Mouse (Mus musculus) heart, embryonic 11.5 days (tissue): Measurements from ENCODE around the gene Cntrob. TPM values are rescaled to one million over a fixed set of nuclear protein-coding genes. Genes with fewer than 3 reads are reported as not detected.
"Not testable (repeated sequence)": the region's sequence is repeated elsewhere in the genome, so short reads cannot be mapped to it uniquely, and the experiment has no call there.

Experiments
- ATAC-seq: fragments of 200-750 bp; cut with Nextera tagmentation; replicated peaks from 2 replicates; pipeline ENCODE4 v1.8.0; 2017; ENCODE audit warnings: moderate library complexity; ENCODE audit not compliant: insufficient number of reproducible peaks, low FRiP score, low TSS enrichment
- H3K27ac ChIP-seq: fragments of 300-500 bp; sonication (generic); 2 replicates; pipeline ENCODE4 v1.5.1; 2014; ENCODE audit warnings: mild to moderate bottlenecking, low read depth, low read length
- H3K27me3 ChIP-seq: fragments of 300-500 bp; sonication (generic); 2 replicates; pipeline ENCODE4 v1.6.1; 2014; ENCODE audit warnings: mild to moderate bottlenecking, low read length, mixed read lengths; ENCODE audit not compliant: control insufficient read depth, insufficient read depth
- H3K36me3 ChIP-seq: fragments of 300-500 bp; sonication (generic); 2 replicates; pipeline ENCODE4 v1.6.1; 2014; ENCODE audit warnings: mild to moderate bottlenecking, low read length, moderate library complexity, mixed read lengths; ENCODE audit not compliant: control insufficient read depth, insufficient read depth
- H3K4me1 ChIP-seq: fragments of 300-500 bp; sonication (generic); 2 replicates; pipeline ENCODE4 v1.6.1; 2014; ENCODE audit warnings: low read length; ENCODE audit not compliant: control insufficient read depth, insufficient read depth
- H3K4me2 ChIP-seq: fragments of 300-500 bp; sonication (generic); 2 replicates; pipeline ENCODE4 v1.6.1; 2014; ENCODE audit warnings: mild to moderate bottlenecking, moderate library complexity
- H3K4me3 ChIP-seq: fragments of 300-500 bp; sonication (generic); 2 replicates; pipeline ENCODE4 v1.5.1; 2014; ENCODE audit warnings: low read depth, low read length
- H3K9ac ChIP-seq: fragments of 300-500 bp; sonication (generic); 2 replicates; pipeline ENCODE4 v1.6.1; 2014; ENCODE audit warnings: mild to moderate bottlenecking, low read depth, low read length, moderate library complexity
- H3K9me3 ChIP-seq: fragments of 300-500 bp; sonication (generic); replicated peaks from 2 replicates; pipeline ENCODE4 v1.6.1; 2016; ENCODE audit warnings: low read length; ENCODE audit not compliant: control insufficient read depth
- WGBS: fragments of 180-500 bp; shearing (Covaris S2); extraction: QIAGEN DNeasy Blood & Tissue Kit; methylation state at CpG from one replicate; pipeline ENCODE4 v1.1.7; 2014; ENCODE audit not compliant: insufficient replicate concordance; 5-methylcytosine and 5-hydroxymethylcytosine counted together
- polyA plus RNA-seq: library from polyadenylated mRNA; unstranded; fragments of >200 nt; fragmentation: Nextera tagmentation; extraction: Ambion mirVana; gene quantifications from 2 replicates; pipeline ENCODE4 v1.2.1, GENCODE M21; 2014

Cntrob gene
- polyA plus RNA-seq, 1 experiment from 2014 or later = 10.1 TPM

DNA sequence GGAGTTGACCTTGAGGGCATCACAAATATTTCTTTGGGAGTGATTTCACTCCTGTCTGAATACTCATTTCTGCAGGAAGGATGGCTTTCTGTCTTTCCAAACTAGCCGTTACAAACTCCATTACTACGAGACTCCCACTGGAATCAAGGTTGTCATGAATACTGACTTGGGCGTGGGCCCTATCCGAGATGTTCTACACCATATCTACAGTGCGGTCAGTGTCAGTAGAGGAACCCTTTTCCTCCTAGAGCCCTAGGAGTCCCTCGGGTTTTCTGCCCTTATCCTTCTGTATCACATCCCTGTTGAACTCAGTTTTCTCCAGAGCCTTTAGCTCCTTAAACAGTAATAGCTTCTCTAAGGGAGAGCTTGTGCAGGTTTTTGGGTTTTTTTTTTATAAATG, 1.2 kb upstream of the Cntrob start:
- H3K9me3 ChIP-seq = no peaks in the 10 kb centered on the region
- WGBS = 78% methylated on average over 6 of the region's 6 CpGs
- H3K27me3 ChIP-seq = peaks cover 23% of the 10 kb centered on the region
- no peaks in the 10 kb centered on the region; the same call in 1 of the 2 replicates for H3K36me3 ChIP-seq
- peak overlapping the region; percentile 88 for H3K9ac ChIP-seq
- H3K4me1 ChIP-seq = peaks cover 34% of the 10 kb centered on the region
- peak overlapping the region; percentile 76 for H3K4me3 ChIP-seq
- ATAC-seq = no peak
- no peak overlapping the region for H3K27ac ChIP-seq
- H3K4me2 ChIP-seq = peak overlapping the region; percentile 97

DNA sequence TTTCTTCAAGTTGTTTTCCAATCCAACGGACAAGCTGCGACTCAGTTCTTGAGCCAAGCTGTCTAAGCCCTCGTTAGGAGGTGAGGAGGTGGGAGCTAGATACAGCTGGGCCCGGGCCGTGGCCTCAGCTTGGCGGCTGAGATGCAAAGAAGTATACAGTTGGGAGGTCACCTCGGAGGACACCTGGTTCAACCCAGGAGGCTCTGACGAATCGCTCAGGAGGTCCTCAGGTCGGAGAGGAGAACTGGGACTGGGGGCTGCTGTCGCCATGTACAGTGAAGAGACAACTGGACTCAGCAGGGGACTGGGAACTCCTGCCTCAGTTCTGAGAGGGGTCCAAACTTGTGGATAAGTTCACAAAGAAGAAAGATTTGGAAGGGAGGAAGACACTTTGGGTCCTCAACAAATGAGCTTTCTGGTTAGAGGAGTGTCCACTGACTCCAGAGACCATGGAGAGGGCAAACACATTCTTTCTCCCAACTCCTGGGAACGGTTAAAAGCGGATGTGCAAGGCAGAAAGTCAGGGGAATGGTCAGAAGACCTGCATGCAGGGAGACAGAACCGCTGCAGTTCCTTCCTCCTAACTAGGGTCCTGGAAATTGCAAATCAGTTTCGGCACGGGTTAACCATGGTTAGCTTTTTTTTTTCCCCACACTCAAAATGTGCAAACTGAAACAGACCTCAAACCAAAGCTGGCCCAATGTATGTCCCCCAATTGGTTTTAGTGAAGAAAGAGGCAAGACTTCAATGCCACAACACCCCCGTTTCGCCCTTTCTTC, 693 bp downstream of the Cntrob start:
- H3K4me3 ChIP-seq = peak overlapping the region; percentile 76
- H3K27ac ChIP-seq = peak overlapping the region; percentile 89
- ATAC-seq = no peak
- 26% methylated on average over 18 of the region's 18 CpGs for WGBS
- H3K4me2 ChIP-seq = peak overlapping the region; percentile 97
- H3K36me3 ChIP-seq = peaks cover 7% of the 10 kb centered on the region
- H3K4me1 ChIP-seq = peaks cover 34% of the 10 kb centered on the region
- peak overlapping the region; percentile 88 for H3K9ac ChIP-seq
- H3K9me3 ChIP-seq = no peaks in the 10 kb centered on the region
- H3K27me3 ChIP-seq = peaks cover 15% of the 10 kb centered on the region

DNA sequence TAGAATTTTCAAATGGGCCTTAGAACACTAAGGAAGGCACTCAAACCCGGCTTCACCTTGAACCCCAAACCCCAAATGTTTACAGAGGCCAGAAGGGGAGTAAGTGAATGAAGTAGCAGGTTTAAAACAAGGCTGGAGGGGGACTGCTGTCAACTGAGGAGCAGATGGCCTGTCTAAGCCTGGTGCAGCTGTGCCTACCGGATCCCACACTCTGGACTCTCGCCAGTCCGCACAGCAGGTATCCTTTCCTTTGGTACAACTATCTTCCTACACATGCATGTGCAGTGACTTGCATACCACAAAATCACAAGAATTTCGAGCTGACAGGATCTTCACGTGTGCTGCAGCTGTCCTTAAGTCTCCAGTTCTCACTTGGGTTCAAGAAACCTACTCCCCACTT, 1.6 kb downstream of the Cntrob start:
- Histone ChIP-seq H3K4me1 (peaks cover 31% of the 10 kb centered on the region), H3K27me3 (peaks cover 7% of the 10 kb centered on the region), H3K9me3 (no peaks in the 10 kb centered on the region), H3K36me3 (peaks cover 7% of the 10 kb centered on the region), H3K27ac (no peak overlapping the region), H3K4me3 (no peak overlapping the region), H3K9ac (peak overlapping the region; percentile 88; the same call in 1 of the 2 replicates), H3K4me2 (peak overlapping the region; percentile 97)
- 77% methylated on average over 6 of the region's 6 CpGs for WGBS
- ATAC-seq = no peak

DNA sequence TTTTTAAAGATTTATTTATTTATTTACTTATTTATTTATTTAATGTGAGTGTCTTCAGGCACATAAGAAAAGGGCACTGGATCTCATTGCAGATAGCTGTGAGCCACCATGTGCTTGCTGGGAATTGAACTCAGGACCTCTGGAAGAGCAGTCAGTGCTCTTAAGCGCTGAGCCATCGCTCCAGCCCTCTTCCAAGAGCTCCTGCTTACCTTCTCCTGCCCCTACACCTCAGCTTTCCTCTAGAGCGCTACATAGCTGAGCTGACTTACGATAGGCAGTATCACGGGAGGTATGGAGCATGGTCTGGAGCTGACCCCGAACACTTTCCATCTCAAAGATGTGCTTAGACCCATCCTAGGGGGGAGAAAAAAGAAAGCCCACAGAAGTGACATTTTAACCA, 2.0 kb downstream of the Cntrob start:
- Histone ChIP-seq H3K36me3 (peaks cover 7% of the 10 kb centered on the region), H3K4me3 (no peak overlapping the region), H3K9me3 (no peaks in the 10 kb centered on the region), H3K9ac (no peak overlapping the region), H3K27me3 (peaks cover 2% of the 10 kb centered on the region), H3K4me1 (peaks cover 27% of the 10 kb centered on the region), H3K4me2 (no peak overlapping the region; the same call in 1 of the 2 replicates), H3K27ac (no peak overlapping the region)
- 90% methylated on average over 6 of the region's 6 CpGs for WGBS
- no peak for ATAC-seq

DNA sequence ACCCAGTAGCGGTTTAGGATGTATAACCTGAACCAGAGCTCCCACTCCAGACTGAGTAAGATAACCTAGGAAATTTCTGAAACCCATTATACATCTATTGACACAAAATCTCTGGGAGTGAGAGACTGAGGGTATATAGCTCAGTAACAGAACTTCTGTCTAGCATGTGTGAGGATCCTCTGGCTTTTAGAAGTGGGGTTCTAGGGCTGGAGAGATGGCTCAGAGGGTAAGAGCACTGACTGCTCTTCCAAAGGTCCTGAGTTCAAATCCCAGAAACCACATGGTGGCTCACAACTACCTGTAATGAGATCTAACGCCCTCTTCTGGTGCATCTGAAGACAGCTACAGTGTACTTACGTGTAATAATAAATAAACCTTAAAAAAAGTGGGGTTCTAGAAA, 5.6 kb downstream of the Cntrob start:
- not testable (repeated sequence) for H3K36me3 ChIP-seq, H3K9ac ChIP-seq, H3K9me3 ChIP-seq, H3K4me2 ChIP-seq, H3K4me3 ChIP-seq, H3K27me3 ChIP-seq, H3K27ac ChIP-seq, ATAC-seq
- H3K4me1 ChIP-seq = peaks cover 14% of the 10 kb centered on the region; the same call in 1 of the 2 replicates
- WGBS = 81% methylated on average over 3 of the region's 3 CpGs

- H3K4me3 ChIP-seq = no peak overlapping the region
- no peaks in the 10 kb centered on the region for H3K4me1 ChIP-seq
- no peaks in the 10 kb centered on the region for H3K27me3 ChIP-seq
- no peak overlapping the region for H3K9ac ChIP-seq
- peaks cover 10% of the 10 kb centered on the region for H3K36me3 ChIP-seq
- no peak overlapping the region for H3K27ac ChIP-seq
- H3K9me3 ChIP-seq = no peaks in the 10 kb centered on the region
- no peak overlapping the region for H3K4me2 ChIP-seq
- no peak for ATAC-seq
- 96% methylated on average over 6 of the region's 6 CpGs for WGBS
Observed at GRCm38 (mm10) chr11:69316361-69316760, 7.2 kb downstream of the Cntrob start.

DNA sequence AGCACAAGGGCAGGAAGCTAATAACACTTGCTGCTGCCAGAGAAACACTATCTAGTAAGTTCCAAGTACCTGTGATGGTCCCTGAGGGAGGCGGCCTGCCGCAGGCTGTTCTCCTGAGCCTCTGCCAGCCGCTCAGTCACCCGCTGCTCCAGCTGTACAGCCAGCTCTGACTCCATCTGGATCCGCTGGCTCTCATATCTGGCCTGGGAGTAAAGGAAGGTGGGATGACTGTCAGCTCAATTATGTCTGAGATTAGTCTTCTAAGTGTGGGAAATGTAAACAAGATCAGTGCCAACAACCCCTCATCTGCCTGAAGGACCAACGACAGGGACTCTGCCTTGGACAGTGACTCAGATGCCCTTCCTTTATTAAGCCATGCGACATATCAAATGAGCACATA, 12.3 kb downstream of the Cntrob start:
- no peak overlapping the region for H3K27ac ChIP-seq
- no peak overlapping the region for H3K9ac ChIP-seq
- ATAC-seq = no peak
- no peak overlapping the region for H3K4me2 ChIP-seq
- H3K4me1 ChIP-seq = no peaks in the 10 kb centered on the region
- WGBS = 66% methylated on average over 7 of the region's 7 CpGs
- H3K9me3 ChIP-seq = no peaks in the 10 kb centered on the region
- H3K27me3 ChIP-seq = no peaks in the 10 kb centered on the region
- H3K4me3 ChIP-seq = no peak overlapping the region
- H3K36me3 ChIP-seq = peaks cover 13% of the 10 kb centered on the region

DNA sequence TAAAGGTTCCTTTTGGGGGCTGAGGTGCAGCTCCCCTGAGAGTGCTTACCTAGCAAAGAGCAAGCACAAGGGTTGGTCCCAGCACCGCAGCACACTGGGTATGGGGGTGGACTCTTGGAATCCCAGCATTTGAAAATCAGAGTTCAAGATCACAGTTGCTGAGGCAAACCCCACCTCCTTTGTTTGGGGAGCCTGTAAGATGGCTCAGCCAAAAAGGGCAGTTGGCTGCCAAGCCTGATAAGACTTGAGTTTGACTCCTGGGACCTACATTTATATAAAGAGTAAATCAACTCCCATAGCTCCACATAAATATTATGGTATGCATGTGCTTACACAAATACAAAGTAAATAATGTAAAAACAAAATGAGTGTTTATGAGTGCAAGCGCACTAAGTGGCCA, 17.5 kb downstream of the Cntrob start:
- Histone ChIP-seq H3K9ac (no peak overlapping the region), H3K36me3 (peaks cover 14% of the 10 kb centered on the region; the same call in 1 of the 2 replicates), H3K27ac (no peak overlapping the region), H3K4me3 (no peak overlapping the region), H3K4me2 (no peak overlapping the region), H3K27me3 (no peaks in the 10 kb centered on the region), H3K4me1 (no peaks in the 10 kb centered on the region), H3K9me3 (no peaks in the 10 kb centered on the region)
- 89% methylated on average over 2 of the region's 2 CpGs for WGBS
- no peak for ATAC-seq

GRCm38 (mm10) chr11:69305291-69305690, 18.3 kb downstream of the Cntrob start:
- Histone ChIP-seq H3K4me2 (no peak overlapping the region), H3K9ac (no peak overlapping the region), H3K27me3 (no peaks in the 10 kb centered on the region), H3K4me1 (no peaks in the 10 kb centered on the region), H3K27ac (no peak overlapping the region), H3K36me3 (peaks cover 14% of the 10 kb centered on the region; the same call in 1 of the 2 replicates), H3K9me3 (no peaks in the 10 kb centered on the region), H3K4me3 (no peak overlapping the region)
- ATAC-seq = no peak
- 87% methylated on average over 9 of the region's 9 CpGs for WGBS
